In the genomic region with DNA sequence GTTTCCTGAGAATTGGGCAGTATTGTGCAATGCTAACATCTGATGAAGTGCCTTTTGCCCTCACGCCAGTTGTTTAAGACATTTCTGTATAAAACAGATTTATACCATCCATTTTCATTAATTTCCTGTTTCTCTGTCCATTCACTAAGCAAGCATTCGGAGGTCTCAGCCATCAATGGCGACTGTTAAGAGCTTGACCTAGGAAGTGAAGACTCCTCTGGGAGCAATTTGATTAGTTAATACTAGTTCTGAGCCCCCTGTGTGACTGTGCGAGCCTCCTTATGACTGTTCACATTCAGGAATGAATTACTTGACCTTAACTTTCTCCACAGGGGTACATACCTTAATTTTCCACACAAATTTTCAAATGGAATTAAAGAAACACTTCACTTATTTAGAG, we compare ENCODE assay signal across 25 mouse cellular contexts.
DNase-seq lines count a peak whose midpoint lies in the region; ATAC-seq lines count a peak whose summit lies in the region.
"Had no signal": no experiment of that assay in that cellular context is flagged by ENCODE, and none has a peak within 500 bp of the region (broad histone marks: within the 10 kb centered on the region; RNA-seq: fewer than 3 reads in every experiment).

No protein-coding gene starts in this region.

- no peak overlapping the region for H3K27ac ChIP-seq in kidney, embryonic 15.5 days
- H3K27ac ChIP-seq: embryonic facial prominence, embryonic 12.5 days; embryonic facial prominence, embryonic 15.5 days; heart, embryonic 15.5 days; hindbrain, embryonic 14.5 days had no signal

- 54% methylated on average over 4 of the region's 4 CpGs for WGBS in kidney, embryonic 15.5 days

- no peak overlapping the region for H3K4me3 ChIP-seq in kidney, embryonic 15.5 days (replicated peaks)
- H3K4me3 ChIP-seq: embryonic facial prominence, embryonic 12.5 days; embryonic facial prominence, embryonic 15.5 days; heart, embryonic 12.5 days; heart, embryonic 15.5 days had no signal

- ATAC-seq in kidney, embryonic 15.5 days (replicated peaks; ENCODE audit: low FRiP score): 0 out of 2 replicates have a peak, but pooled peaks have one; percentile 25
- ATAC-seq: activated CD4-positive, CD25-positive, alpha-beta regulatory T cell, adult 4 months; forebrain, embryonic 14.5 days; forebrain, postnatal 0 days had no signal

- peak; percentile 10 for DNase-seq in embryo, embryonic 11 days
- no peak for DNase-seq in embryo, embryonic 10.5 days (ENCODE audit: low spot score)
- DNase-seq in kidney, postnatal 25 days: no peak
- DNase-seq in kidney, postnatal 14 days: peak; percentile 8
- no peak for DNase-seq in kidney, adult 8-10 months
- no peak for DNase-seq in heart, postnatal 10 days
- DNase-seq: adrenal gland, adult 8-10 months; adrenal gland, postnatal 25 days; cerebellum, adult 11-12 months; cerebellum, adult 8-10 months; cerebellum, postnatal 10 days; cerebellum, postnatal 36 days; forebrain, postnatal 0 days; gastrocnemius, postnatal 25 days; heart, adult 18-20 months; heart, postnatal 14 days; heart, postnatal 4 days had no signal

- no peaks in the 10 kb centered on the region for H3K36me3 ChIP-seq in kidney, embryonic 15.5 days
- H3K36me3 ChIP-seq: embryonic facial prominence, embryonic 12.5 days; embryonic facial prominence, embryonic 15.5 days; heart, embryonic 12.5 days; heart, embryonic 15.5 days had no signal

- no peak overlapping the region for H3K9ac ChIP-seq in kidney, embryonic 15.5 days
- H3K9ac ChIP-seq: embryonic facial prominence, embryonic 12.5 days; embryonic facial prominence, embryonic 15.5 days; forebrain, postnatal 0 days; heart, embryonic 12.5 days; heart, embryonic 15.5 days; hindbrain, embryonic 14.5 days had no signal

- H3K4me2 ChIP-seq in kidney, embryonic 15.5 days: no peak overlapping the region
- H3K4me2 ChIP-seq: embryonic facial prominence, embryonic 12.5 days; embryonic facial prominence, embryonic 15.5 days; heart, embryonic 12.5 days; heart, embryonic 15.5 days; hindbrain, embryonic 14.5 days had no signal

- intact Hi-C loops in heart, postnatal 10 days (cut with DNase I): no loop called here

- H3K9me3 ChIP-seq in kidney, embryonic 15.5 days (replicated peaks): no peaks in the 10 kb centered on the region
- H3K9me3 ChIP-seq: embryonic facial prominence, embryonic 12.5 days; embryonic facial prominence, embryonic 15.5 days; heart, embryonic 12.5 days; heart, embryonic 15.5 days had no signal

- no peaks in the 10 kb centered on the region for H3K27me3 ChIP-seq in kidney, embryonic 15.5 days
- H3K27me3 ChIP-seq: embryonic facial prominence, embryonic 12.5 days; embryonic facial prominence, embryonic 15.5 days; heart, embryonic 12.5 days; heart, embryonic 15.5 days had no signal

- no peaks in the 10 kb centered on the region for H3K4me1 ChIP-seq in kidney, embryonic 15.5 days
- H3K4me1 ChIP-seq: embryonic facial prominence, embryonic 12.5 days; embryonic facial prominence, embryonic 15.5 days; heart, embryonic 12.5 days; heart, embryonic 15.5 days had no signal

Comparison
In these comparisons a context has a peak if more than half of its experiments do, and no peak if none do; other contexts are left out.
1. DNase-seq: peak in embryo, embryonic 11 days (single experiment) and kidney, postnatal 14 days (single experiment); none in embryo, embryonic 10.5 days (single experiment), kidney, postnatal 25 days (0 of 2), kidney, adult 8-10 months (0 of 2) and heart, postnatal 10 days (0 of 2).